Mouse (Mus musculus) cerebellum, adult 18-20 months (tissue): ENCODE measurements around the gene Wnt2.

Source experiments
- DNase-seq, 2 experiments: peaks; one replicate each; pipeline ENCODE4 v3.0.0; 2021

The Wnt2 gene

DNA sequence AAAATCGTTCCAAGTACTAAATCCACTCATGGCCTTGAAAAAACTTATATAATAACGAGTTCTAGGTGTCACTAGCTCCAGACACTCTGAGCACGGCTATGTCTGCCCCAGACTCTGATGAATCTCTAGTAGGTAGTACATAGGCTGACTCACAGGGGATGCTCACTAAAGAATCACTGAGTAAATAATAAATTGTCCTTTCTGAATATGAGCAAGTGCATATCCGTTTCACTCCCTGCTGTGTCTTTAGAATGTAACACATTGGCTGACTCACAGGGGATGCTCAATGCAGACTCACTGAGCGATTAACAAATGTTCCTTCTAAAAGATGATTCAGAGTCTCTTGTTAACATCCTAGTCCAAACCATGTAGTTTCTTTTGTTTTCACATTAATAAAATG, 52.1 kb downstream of the Wnt2 start:
- no peak for DNase-seq

DNA sequence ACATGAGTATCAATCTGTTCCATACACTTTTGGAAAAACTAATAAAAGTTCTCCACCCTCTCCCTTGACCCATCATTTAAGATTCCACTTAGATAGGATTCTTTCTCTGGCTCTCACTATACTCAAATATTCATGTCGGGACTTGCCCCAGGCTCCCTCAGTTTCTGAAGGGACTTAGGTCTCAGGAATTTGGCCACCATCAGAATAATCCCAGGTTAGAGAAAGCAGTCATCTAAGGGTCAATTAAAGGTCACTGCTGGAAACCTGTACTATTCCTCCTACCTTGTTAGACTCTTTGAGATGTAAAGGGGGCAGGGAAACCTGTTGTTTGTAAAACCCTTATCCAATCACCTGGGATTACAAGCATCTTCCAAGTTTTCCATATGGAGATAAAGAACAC, 53.2 kb downstream of the Wnt2 start:
- no peak for DNase-seq

DNA sequence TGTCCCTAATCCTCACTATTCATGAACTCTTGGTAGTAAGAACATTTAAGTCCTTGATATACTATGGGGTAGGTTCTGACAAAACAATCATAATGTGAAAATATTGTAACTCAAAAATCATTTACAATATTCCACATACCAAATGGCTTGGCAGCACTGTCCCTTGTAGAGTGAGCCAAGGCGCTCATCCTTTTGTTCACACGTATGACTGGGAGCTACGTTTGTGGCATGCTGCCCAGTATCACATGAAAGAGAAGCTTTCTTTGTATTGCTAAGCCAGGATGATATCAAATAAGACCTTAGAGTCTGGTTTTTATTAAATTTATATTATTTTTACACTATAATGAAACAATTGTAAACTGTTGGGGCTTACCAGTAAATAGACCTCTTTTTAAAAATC, 56.0 kb downstream of the Wnt2 start:
- no peak for DNase-seq

DNA sequence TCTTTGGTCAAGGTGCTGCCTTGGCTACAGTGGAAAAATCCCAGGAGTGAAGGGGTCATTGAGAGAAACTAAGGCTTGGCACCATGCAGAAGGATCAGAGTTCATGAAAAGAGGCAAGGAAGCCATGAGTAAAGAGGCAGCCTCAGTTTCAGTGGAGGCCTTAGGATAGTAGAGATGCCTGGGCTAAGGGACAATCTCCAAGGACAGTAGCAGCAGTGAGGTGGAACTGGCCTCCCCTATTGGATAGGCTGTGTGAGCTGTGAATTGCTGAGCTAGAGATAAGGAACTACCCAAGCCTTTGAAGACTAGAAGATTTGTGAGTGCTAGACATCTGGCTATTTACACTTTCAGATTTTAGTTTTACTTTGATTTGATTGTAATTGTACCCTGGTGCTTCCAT, 59.0 kb downstream of the Wnt2 start:
- no peak for DNase-seq

DNA sequence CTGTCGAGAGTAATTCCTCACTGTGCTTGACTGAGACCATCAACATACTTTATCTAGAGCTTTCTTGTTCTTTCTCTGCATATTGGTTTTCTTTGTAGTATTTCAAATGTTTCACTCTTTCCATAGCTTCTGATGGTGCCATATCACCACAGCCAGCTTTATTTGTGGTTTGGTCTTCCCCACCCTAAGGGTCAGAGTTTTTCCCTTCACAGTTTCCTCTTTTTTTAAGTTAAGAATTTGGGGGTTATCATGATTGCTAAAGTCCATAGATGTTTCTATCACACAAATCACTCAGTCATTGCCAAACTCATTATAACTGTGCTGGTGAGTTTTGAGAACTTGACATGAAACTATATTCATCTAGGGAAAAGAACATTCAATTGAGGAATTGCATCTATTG, 60.6 kb downstream of the Wnt2 start:
- DNase-seq, result no peak

DNA sequence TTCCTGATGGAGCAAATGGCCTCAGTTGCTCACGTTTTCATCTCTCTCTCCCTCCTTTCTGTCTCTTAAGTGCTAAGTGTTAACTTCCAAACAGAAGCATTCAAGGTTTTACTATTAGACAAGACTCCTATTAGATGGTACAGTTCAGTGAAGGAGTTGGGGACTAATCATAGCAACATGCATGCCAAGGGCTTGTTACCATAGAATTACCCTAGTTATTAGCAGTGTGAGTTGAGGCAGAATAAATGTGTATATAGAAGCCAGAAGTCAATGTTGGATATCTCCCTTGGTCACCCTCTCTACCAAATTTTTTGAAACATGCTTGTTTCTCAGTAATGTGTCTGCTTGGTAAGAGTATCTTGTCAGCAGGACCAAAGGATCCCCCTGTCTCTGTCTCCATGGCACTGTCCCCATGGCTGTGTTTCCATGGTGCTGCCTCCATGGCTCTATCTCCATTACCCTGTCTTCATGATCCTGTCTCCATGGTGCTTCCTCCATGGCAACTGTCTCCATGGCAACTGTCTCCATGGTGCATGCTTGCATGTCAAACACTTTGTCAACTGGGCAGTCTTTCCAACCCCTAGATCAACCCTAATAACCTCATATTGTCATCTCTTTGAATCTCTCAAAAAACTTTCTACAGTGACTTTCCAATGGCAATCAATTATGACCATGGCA, 61.8 kb downstream of the Wnt2 start:
- no peak for DNase-seq

DNA sequence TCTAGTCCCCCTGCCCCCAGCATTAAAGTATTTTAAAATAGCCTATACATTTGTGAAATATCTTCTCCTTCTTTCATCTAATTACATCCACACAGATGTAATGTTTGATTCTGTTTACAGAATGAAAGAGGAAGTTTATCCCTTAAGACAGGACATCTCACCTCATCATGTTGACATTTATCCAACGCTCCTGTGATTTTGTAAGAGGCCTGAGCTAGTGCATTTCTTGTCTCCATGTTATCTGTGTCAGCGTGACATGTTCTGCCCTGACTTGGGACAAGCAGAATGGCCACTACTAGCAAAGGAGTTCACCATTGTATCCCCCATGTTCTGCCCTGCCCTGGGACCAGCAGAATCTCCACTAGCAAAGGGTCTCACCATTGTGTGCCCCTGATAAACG, 66.9 kb downstream of the Wnt2 start:
- no peak for DNase-seq

DNA sequence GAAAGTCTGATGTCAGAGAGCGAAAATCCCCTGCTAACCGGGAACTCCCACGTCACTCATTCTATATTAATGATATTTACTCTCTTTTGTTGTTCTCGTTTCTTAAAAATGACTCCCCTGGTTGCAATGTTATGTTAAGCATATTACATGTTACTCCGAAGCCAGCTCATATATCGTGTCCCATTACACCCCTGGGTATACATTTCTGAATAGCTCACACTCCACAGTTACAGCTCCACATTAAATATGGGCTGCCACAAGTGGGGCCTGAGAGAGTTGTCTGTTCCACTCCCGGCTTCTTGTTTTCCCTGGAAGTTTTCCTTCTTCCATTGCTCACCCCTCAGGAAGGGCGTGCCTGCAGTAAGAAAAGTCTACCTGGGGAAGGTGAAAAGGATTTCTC, 78.6 kb downstream of the Wnt2 start:
- no peak for DNase-seq

DNA sequence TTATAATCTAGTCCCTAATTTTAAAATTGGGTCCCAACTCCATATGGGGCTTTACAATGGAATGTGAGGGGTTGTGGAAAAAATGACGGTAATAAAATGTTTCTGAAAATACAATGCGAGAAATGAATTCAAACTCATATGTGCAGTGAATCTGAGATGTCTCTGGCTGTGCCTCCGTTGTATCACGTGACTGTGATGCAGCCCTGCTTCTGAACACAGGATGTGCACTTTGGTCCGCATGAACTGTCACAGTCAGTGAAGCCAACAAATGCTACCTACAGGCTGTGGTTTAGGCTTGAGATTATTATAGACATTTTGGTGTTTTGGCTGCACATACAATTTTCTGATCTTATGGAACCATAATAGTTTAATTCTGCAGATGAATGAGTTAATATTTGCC, 81.3 kb downstream of the Wnt2 start:
- no peak for DNase-seq

DNA sequence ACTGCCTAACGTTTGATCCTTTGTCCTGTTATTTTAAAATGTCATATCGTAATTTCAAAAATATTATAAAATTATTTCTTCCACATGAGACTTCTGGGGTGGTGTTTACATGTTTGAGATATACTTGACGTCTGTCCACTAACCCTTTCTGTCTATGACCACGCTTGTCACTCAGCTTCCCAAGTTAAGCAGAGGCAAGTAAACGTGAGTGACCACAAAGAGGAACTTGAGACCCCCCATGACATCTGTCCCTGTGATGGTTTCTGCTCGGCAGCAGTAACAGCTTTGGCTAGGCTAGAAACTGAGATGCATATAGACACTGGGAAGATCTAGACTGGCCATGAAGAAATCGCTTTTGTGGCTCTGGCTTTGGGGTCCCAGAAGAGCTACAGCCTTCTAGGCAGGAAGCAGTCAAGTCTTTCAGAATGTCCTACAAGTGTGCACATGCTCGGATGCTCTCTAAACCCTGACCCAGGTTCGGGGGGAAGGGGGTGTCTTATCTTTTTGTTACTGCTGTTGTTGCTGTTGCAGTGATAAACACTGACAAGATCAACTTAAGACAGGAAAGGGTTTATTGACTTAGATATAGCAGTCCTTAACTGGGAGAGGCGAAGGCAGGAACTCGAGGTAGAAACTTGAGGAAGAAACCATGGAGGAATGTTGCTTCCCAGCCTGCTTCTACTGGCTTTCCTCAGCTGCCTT, 83.1 kb downstream of the Wnt2 start:
- no peak for DNase-seq

DNA sequence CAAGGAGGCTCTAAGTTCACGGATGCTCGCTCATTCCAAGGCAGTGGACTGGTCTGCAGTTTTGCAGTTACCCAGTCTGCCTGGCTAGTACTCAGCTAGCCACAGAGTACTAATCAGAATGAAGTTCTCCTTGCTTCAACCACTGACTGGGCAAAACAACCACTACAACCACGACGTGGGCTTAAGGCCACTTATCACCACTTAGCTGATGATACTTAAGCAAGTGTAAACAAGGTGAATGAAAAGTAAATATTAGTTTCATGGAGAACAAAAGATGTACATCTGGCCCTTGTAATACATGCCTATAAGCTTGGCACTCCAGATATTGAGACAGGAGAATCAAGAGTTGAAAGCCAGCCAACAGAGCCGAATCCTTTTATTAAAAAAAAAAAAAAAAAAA, 83.9 kb downstream of the Wnt2 start:
- DNase-seq, result no peak

DNA sequence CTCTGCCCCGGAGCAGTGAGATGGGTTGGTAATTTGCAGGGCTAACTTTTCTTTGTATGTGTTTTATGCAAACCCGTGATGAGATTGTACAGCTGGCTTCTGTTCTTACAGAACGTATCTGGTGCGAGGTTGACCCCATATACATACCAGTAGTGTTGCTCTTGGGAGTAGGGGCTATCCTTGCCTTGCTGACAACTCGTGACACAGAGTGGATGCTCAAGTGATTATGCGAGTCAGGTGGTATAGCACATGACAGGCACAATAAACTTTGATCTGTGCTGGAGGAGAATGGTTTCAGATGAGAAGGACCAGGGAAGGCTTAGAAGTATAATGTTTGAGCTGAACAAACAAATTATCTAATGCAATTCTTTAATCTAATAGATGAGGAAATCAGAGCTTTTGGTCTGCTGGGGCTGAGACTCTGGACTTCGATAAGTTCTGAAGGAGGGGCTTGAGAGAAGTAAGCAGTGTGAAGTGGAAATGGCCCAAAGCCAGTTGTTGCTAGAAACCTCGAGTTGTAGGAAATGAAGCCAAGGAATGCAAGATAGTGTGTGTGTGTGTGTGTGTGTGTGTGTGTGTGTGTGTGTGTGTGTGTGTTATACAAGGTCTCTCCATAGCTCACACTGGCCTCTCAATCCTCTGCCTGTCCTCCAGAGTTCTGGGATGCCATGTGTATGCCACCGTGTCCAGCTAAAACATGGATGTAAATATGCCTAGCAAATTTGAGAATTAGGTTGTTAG, 86.3 kb downstream of the Wnt2 start:
- DNase-seq, result no peak

DNA sequence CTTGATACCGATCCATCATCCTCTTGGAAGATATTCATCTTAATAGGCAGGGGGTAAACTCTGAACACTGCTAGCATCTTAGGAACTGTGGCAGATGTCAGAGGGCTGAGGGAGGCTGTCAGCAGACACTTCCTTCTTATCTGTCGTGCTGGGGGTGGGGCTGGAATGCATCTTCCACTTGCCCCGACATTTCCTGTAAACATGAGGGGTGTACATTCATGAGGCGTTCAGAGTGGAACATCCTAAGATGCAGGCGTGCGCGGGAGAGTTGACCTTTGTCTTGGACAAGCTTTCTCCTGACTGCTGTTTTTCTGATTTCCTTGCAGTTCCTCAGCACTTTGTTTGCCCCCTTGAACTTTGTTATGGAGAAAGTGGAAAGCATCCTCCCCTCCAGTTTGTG, 88.0 kb downstream of the Wnt2 start:
- DNase-seq, result no peak

DNA sequence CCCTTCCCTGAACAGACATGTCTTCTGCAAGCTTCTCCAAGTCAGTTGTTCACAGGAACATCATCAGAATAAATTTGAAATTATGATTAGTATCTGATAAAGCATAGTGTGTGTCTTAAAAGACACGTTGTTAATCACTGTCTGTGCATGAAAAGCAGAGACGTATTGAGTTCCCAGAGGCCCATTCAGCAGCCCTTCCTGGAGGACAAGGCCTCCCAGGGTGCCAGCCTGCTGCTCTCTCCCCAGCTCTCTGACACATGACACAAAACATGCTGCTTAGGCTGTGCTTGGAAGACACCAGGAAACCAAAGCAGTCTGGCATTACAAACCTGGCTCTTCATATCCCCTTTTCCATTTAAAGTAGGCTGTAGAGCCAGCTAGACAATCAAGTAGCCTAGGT, 88.5 kb downstream of the Wnt2 start:
- DNase-seq, result peak in 1 of 2 experiments; percentile 19
